Mouse (Mus musculus): ENCODE data around the gene Nkd2. TPM values are rescaled to one million over a fixed set of nuclear protein-coding genes. Genes with fewer than 3 reads are reported as not detected.
A peak's percentile ranks its signal among the peaks of the same experiment; 100 is the strongest.

The Nkd2 gene
- 0.78 and 0.96 TPM in 2 replicates for polyA plus RNA-seq (2015; fragmentation: Nextera tagmentation; extraction: Ambion mirVana)

DNA sequence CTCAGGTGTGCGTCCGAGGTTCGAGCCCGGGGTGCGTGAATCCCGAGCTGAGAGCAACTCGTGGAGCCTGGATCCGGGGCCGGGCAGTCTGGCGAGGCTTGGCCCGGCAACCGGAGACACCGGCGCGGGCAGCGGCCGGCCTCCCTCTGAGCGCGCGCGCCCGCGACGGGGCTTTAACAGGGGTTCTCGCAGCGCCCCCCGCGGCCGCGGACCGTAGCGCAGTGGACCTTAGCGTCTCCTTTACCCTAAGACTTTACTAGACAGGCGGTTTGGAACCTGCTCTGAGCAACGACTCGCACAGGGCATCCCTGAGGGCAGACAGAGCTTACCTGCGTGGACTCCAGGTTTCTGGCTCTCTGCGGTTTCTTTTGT is at the start of gene Nkd2:
Gene Nkd2, minus strand, starts transcription at position 167 of the 372 bp plus-strand sequence.
- DNase-seq (ENCODE audit: low spot score): peak; percentile 80

- DNase-seq (ENCODE audit: low spot score): no peak
Observed at GRCm38 (mm10) chr13:73892493-73893178, 45.2 kb upstream of the Nkd2 start.

DNA sequence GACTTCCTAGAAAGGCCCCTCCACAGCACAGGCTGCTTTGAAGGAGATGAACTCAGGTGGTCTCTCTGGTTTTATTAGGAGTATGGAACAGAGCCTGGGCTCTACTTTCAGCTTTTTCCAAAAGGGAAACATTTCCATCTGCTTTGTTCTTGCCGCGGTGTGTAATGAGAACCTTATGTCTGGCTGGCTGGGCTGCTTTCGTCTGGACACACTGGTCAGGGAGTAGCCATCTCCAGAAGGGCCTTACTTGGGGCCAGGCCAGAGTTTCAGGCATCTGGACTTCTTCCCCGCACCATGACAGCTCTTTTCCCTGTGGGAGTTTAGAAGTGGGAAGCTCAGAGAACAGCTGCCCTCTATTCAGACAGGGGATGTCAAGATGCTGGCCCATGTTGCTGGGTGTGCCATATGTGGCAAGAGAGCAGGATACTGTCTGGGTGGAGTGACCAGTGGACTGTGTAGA is 40.0 kb upstream of the Nkd2 start:
- no peak for DNase-seq (ENCODE audit: low spot score)

DNA sequence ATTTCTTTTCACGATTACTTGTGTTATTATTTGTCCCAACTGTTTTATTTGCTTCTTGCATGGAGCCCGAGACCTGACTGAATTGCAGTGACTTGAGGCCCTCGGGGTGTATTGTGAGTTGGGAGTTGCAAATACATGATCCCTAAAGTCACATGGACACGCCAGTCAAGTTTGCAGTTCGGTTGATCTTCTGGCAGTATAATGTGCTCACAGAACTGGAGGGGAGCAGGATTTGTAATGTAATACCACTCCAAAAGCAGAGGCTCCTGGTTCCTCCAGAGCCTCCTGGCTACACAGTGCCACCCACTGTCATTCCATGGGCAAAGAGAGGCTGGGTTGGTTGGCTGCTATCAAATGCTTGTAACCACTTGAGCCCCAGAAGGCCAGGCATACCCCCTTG is 39.2 kb upstream of the Nkd2 start:
- DNase-seq (ENCODE audit: low spot score): no peak

- no peak for DNase-seq (ENCODE audit: low spot score)
Observed at GRCm38 (mm10) chr13:73886066-73886465, 38.6 kb upstream of the Nkd2 start.

DNA sequence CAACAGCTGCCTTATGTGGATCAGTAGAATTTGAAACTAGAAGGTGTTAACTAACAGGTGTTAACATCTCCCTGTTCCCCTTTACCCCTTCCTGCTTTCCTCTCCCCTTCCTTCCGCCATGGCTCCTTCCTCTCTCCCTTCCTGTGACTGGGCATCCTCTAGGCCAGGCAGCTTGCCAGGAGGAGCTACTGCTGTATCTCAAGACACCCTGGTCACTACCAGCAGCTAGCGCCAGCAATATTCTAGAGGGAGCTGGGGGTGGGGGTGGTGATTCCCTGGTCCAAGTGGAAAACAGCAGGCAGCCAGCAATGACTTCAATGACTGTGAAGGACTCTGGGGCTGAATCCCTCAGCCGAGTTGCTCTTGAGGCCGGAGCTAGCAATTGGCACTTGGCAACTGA is 38.2 kb upstream of the Nkd2 start:
- DNase-seq (ENCODE audit: low spot score): no peak

GRCm38 (mm10) chr13:73881347-73881746 is 33.9 kb upstream of the Nkd2 start:
- DNase-seq (ENCODE audit: low spot score): no peak

GRCm38 (mm10) chr13:73879824-73880223 is 32.4 kb upstream of the Nkd2 start:
- DNase-seq (ENCODE audit: low spot score): peak; percentile 32

DNA sequence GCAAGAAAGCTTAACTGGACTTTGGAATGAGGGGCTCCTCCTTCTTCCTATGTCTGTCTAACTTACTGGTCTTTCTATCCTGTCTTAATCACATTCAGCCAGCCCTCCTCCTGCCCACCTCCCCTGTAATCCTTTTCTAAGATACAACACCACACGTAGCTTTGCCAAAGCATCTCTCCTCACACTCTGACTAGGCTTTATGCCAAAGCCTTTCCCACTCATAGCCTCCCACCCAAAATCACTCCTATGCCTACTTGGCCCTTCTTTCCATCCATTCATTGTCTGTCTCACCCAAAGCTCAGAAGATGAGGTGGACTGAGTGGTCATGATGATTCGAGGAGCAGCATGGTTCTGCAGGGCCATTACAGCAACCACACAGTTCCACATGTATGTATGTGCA is 24.7 kb upstream of the Nkd2 start:
- no peak for DNase-seq (ENCODE audit: low spot score)

- peak; percentile 37 for DNase-seq (ENCODE audit: low spot score)
Observed at GRCm38 (mm10) chr13:73846589-73847464, 604 bp downstream of the Nkd2 start.

DNA sequence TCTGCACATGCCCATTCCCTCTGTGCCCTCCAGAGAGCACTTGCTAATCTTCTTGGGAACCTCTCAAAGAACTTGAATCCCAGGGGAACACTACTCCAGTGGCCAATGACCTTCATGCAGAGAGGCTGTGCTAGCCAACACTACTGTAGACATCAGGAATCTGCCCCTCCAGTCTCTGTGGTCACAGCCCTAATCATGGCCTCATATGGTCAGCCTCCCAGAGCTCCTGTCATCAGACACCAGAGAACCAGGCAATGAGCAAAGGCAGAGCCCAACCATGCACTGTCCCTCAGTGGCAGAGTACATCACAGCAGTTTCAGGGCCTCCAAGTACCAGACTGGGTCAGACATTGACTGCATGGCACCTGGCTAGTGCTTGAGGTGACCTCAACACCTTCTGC is 4.7 kb downstream of the Nkd2 start:
- DNase-seq (ENCODE audit: low spot score): no peak

DNA sequence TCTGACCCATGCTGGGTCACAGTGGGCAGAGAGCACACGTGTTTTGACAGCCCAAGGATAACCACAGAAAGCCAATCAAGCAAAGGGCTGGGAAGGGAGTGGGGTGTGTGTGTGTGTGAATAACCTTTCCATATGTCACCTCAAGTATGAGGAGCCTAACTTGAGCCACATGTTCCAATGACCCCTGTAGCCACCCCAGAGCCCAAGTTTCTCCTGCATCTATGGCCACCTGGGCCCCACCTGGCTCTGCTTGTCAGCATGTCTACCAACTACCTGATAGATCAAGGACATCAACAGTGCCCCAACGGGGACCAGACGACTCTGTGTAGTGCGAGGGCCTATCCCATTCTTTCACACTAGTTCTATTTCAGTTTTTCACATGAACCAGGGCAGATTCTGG is 7.7 kb downstream of the Nkd2 start:
- no peak for DNase-seq (ENCODE audit: low spot score)

DNA sequence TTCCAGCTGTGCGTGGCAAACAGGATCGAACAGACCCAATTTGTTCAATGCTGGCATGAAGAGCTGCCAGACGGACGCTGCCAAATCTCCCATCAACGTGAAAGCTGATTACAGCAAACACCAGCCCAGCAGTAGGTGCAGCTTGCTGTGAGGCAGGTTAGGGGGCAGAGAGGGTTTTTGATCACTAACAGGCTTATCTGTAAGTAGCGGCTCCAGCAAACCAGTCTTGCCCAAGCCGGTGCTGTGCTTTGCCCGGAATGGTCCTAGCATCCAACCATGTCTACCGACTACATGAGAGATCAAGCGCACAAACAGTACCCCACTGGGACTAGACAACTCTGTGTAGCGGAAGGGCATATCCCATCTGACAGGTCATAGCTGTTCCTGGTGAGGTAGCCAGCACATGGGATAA is 8.3 kb downstream of the Nkd2 start:
- DNase-seq (ENCODE audit: low spot score): no peak

DNA sequence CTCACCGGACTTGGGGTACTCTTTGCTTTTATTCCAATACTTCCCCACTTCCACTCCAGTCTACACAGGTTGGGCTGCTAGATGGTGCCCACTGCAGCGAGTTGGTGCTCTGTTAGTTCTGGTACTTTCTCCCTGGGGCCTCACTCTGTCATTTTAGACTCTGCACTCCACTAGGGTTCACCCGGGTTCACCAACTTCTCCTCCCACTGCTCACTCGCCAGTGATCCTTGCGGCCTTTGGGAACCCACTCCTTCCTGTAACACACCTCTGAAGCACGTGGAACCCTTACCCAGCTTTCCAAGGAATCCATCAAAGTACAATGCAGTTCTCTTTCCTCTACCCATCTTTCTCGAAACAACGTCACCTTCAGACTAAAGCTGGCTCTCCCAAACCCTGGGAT is 9.7 kb downstream of the Nkd2 start:
- DNase-seq (ENCODE audit: low spot score): no peak

GRCm38 (mm10) chr13:73836491-73836890 is 10.9 kb downstream of the Nkd2 start:
- DNase-seq (ENCODE audit: low spot score): no peak

- DNase-seq (ENCODE audit: low spot score): no peak
Observed at GRCm38 (mm10) chr13:73835791-73836190, 11.6 kb downstream of the Nkd2 start.

GRCm38 (mm10) chr13:73833809-73834208 is 13.6 kb downstream of the Nkd2 start:
- DNase-seq (ENCODE audit: low spot score): no peak

- DNase-seq (ENCODE audit: low spot score): peak; percentile 66
Observed at GRCm38 (mm10) chr13:73831486-73831885, 15.9 kb downstream of the Nkd2 start.

DNA sequence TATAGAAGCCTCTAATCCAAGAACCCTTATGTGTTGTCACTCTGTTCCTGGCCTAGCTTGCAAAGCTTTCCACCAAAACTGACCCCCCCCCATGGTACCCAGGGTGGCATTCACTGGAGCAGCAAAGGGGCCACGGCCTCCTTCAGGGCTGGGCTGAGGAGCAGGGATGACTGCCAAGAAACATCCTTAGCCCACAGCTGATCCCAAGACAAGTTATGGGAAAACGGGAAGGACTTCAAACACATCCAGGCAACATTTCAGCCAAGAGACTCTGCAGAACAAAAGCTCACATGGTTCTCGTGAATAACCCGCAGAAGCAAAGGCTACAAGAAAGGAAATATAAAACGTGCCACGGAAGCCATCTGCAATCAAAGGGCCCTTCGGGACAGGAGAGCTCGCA is 20.2 kb downstream of the Nkd2 start:
- no peak for DNase-seq (ENCODE audit: low spot score)

DNA sequence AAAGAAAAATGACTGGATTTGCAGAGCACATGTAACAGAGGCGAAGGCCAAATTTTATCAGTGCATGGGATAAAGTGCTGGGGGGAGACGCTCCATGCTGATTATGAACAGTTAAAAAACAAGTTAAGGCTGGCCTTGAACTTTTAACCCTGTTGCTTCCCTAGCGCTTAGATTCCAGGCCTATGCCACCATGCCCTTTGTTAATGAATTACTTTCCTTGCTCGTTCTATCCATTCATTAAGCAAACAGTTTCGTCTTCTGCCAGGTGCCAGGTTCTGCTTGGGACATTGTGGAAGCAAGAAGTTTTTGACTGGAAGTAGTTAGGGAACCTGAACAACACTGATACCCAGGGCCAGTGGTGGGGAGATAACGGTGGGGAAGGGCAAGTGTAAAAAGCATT is 23.7 kb downstream of the Nkd2 start:
- DNase-seq (ENCODE audit: low spot score): no peak

GRCm38 (mm10) chr13:73822187-73822800 is 25.1 kb downstream of the Nkd2 start:
- peak; percentile 80 for DNase-seq (ENCODE audit: low spot score)

DNA sequence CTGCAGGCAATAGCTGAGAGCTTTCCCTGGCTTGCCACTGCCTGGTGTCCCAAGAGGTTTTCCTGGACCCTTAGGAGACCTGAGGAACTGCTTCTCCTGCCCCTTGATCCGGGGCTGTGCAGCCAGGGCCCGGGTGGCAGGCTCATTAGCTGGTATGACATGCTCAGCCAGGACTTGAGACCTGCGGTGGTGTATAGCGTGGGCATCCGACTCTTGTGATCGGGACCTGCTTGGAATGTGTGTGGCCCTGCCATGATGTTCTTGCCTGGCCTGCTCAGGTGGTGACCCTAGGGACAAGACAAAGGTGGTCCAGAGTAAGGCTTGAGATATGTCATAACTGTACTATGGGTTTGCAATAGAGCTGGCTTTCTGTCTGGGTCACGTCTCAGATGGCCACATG is 26.2 kb downstream of the Nkd2 start:
- DNase-seq (ENCODE audit: low spot score): no peak

All from thymus, postnatal 0 days (tissue).